Mouse (Mus musculus): ENCODE data around the gene Slc38a8. TPM values are rescaled to one million over a fixed set of nuclear protein-coding genes. Genes with fewer than 3 reads are reported as not detected.

Gene Slc38a8
- polyA plus RNA-seq, 1 experiment, result not detected

DNA sequence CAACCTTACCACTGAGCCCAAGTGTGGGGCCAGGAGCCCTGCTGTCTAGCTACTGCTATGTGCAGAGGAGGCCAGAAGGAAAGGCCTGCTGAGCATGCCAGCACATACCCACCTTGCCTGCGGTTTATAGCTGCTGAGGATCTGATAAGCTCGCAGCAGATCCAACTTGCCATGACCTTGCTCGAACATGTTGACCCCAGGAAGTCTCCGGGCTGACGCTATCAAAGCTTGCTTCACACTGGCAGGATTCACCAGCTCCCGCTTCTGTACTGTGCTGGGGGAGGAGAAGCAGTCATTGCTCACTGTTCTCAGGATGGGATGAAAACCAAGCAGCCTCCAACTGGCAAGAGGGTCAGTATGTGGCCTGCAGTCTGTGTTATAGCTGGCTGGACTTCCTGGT lies 29.4 kb upstream of the Slc38a8 start:
- H3K4me3 ChIP-seq (replicated peaks; ENCODE audit: control insufficient read depth, low read depth, low read length), result no peak overlapping the region
- no peaks in the 10 kb centered on the region for H3K4me1 ChIP-seq (ENCODE audit: control insufficient read depth, insufficient read depth, low read length)
- no peak for TF ChIP-seq POLR2A (IDR thresholded peaks at IDR 0.05; ENCODE audit: borderline replicate concordance, control insufficient read depth, low read depth, low read length)
- TF ChIP-seq CTCF (IDR thresholded peaks at IDR 0.05; ENCODE audit: control insufficient read depth, insufficient read depth, low read length), result no peak
- H3K27ac ChIP-seq (ENCODE audit: control insufficient read depth, insufficient read depth, low read depth, low read length, poor library complexity), result no peak overlapping the region
- WGBS, result 82% methylated on average over 6 of the region's 6 CpGs

DNA sequence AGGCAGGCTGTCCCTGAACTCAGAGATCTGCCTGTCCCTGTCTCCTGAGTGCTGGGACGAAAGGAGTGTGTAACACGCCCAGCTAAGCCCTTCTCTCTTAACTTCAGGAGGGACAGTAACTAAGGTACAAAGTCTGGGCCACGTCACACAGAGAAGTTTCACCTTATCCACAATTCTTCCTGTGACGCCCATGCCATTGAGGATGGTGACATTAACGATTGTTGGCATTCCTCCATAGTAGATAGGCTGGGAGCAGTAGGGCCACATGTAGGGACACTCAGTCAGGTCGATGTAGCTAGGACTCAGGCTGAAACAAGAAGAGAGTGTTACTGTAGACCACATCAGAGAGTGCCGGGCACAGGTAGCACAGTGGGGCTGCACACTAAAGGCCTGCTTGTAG lies 27.3 kb upstream of the Slc38a8 start:
- TF ChIP-seq CTCF (IDR thresholded peaks at IDR 0.05; ENCODE audit: control insufficient read depth, insufficient read depth, low read length) (no peak), POLR2A (IDR thresholded peaks at IDR 0.05; ENCODE audit: borderline replicate concordance, control insufficient read depth, low read depth, low read length) (no peak)
- H3K4me1 ChIP-seq (ENCODE audit: control insufficient read depth, insufficient read depth, low read length), result no peaks in the 10 kb centered on the region
- H3K27ac ChIP-seq (ENCODE audit: control insufficient read depth, insufficient read depth, low read depth, low read length, poor library complexity), result no peak overlapping the region
- H3K4me3 ChIP-seq (replicated peaks; ENCODE audit: control insufficient read depth, low read depth, low read length), result no peak overlapping the region
- WGBS, result 90% methylated on average over 7 of the region's 7 CpGs

DNA sequence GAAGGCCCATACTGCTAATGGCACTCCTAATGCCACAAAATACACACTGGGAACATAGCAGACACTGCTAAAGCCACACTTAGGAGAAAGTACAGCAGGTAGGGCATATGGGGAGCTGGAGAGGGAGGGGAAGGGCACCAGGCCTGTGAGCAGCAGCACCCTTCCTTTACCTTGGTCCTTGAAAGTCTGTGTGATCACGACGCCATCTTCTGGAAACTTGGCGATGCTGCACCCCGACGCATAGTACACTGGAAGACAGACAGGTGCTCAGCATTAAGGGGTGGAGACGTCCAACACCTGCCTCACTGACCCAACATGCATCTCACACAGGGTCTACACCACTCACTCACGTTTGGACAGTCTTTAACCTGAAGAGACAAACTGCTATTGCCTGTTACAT lies 18.6 kb upstream of the Slc38a8 start:
- Histone ChIP-seq H3K27ac (ENCODE audit: control insufficient read depth, insufficient read depth, low read depth, low read length, poor library complexity) (no peak overlapping the region), H3K4me3 (replicated peaks; ENCODE audit: control insufficient read depth, low read depth, low read length) (no peak overlapping the region), H3K4me1 (ENCODE audit: control insufficient read depth, insufficient read depth, low read length) (no peaks in the 10 kb centered on the region)
- TF ChIP-seq POLR2A (IDR thresholded peaks at IDR 0.05; ENCODE audit: borderline replicate concordance, control insufficient read depth, low read depth, low read length) (no peak), CTCF (IDR thresholded peaks at IDR 0.05; ENCODE audit: control insufficient read depth, insufficient read depth, low read length) (0 out of 2 replicates have a peak, but pooled peaks have one; percentile 18)
- WGBS, result 82% methylated on average over 7 of the region's 7 CpGs

DNA sequence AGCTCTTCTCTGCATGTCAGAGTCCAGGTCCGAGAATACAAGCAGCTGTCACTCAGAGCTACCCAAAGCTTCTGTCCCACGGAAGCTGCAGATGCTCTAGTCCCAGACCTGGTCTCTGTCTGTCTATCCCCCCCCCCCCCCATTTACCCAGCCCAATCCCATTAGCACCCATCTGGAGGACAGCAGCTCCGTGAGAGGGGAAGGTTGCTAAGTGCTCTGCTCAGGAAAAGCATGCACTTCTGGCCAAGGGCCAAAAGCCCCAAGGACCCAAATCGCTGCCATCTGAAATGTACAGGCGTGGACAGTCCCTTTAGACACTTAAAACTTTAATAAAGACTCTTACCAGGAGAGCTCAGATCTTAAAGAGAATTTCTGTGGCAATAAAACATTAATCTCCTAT lies 15.2 kb upstream of the Slc38a8 start:
- no peak overlapping the region for H3K4me3 ChIP-seq (replicated peaks; ENCODE audit: control insufficient read depth, low read depth, low read length)
- no peak for TF ChIP-seq POLR2A (IDR thresholded peaks at IDR 0.05; ENCODE audit: borderline replicate concordance, control insufficient read depth, low read depth, low read length)
- no peak for TF ChIP-seq CTCF (IDR thresholded peaks at IDR 0.05; ENCODE audit: control insufficient read depth, insufficient read depth, low read length)
- H3K4me1 ChIP-seq (ENCODE audit: control insufficient read depth, insufficient read depth, low read length), result no peaks in the 10 kb centered on the region
- WGBS, result 86% methylated on average over 5 of the region's 5 CpGs
- no peak overlapping the region for H3K27ac ChIP-seq (ENCODE audit: control insufficient read depth, insufficient read depth, low read depth, low read length, poor library complexity)

DNA sequence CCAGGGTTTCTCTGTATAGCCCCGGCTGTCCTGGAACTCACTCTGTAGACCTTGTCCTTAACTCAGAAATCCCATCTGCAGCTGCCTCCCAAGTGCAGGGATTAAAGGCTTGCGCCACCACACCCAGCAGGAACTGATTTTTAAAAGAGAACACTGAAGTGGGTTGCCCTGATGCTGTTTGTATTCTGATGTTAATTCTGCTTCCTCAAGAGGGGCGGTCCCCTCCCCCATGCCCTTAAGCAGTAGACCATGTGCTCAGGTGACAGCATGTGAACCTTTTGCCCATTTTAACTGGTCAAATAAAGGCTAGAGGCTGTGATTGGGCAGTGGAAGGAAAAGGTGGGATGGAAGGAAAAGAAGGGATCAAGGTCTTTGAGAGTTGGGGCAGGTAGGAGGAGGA lies 14.3 kb upstream of the Slc38a8 start:
- WGBS, result 81% methylated on average over 3 of the region's 3 CpGs
- Histone ChIP-seq H3K27ac (ENCODE audit: control insufficient read depth, insufficient read depth, low read depth, low read length, poor library complexity) (no peak overlapping the region), H3K4me3 (replicated peaks; ENCODE audit: control insufficient read depth, low read depth, low read length) (no peak overlapping the region), H3K4me1 (ENCODE audit: control insufficient read depth, insufficient read depth, low read length) (no peaks in the 10 kb centered on the region)
- TF ChIP-seq CTCF (IDR thresholded peaks at IDR 0.05; ENCODE audit: control insufficient read depth, insufficient read depth, low read length) (no peak), POLR2A (IDR thresholded peaks at IDR 0.05; ENCODE audit: borderline replicate concordance, control insufficient read depth, low read depth, low read length) (no peak)

DNA sequence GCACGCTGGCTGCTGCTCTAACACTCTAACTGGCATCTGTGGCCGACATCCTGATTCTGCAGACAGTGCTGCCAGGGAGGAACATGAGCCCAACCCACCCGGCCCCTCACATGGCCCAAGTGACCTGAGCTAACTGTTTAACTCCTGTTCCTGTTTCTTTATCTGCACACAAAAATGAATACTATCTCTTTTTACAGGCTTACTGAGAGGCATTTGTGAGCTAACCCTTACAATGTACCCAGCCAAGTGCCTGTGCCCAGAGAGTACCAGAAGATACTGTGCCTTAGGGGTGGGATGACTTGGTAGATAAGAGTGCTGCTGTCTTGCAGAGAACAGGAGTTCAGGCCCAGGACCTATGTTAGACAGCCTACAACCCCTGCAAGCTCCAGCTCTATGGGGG lies 13.4 kb upstream of the Slc38a8 start:
- no peak overlapping the region for H3K27ac ChIP-seq (ENCODE audit: control insufficient read depth, insufficient read depth, low read depth, low read length, poor library complexity)
- TF ChIP-seq POLR2A (IDR thresholded peaks at IDR 0.05; ENCODE audit: borderline replicate concordance, control insufficient read depth, low read depth, low read length) (no peak), CTCF (IDR thresholded peaks at IDR 0.05; ENCODE audit: control insufficient read depth, insufficient read depth, low read length) (no peak)

DNA sequence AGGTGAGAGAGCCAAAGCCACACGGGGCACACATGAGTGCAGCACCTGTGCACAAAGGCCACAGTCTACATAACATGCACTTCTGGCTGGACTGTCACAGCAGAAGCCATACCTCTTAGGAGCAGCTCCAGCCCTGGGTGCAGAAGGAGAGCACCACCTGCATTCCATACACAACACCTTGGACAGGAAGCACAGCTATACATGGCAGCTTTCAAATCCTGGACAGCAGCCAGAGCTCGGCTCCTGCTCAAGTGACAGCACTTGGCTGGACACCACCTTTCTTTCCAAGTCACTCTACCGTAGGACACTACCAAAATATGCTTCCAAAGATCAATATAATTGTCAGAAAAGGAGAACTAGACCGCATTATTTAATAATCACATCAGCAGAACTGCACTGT lies 11.9 kb upstream of the Slc38a8 start:
- no peak for TF ChIP-seq CTCF (IDR thresholded peaks at IDR 0.05; ENCODE audit: control insufficient read depth, insufficient read depth, low read length)
- TF ChIP-seq POLR2A (IDR thresholded peaks at IDR 0.05; ENCODE audit: borderline replicate concordance, control insufficient read depth, low read depth, low read length), result no peak
- 84% methylated on average over 4 of the region's 4 CpGs for WGBS
- Histone ChIP-seq H3K4me3 (replicated peaks; ENCODE audit: control insufficient read depth, low read depth, low read length) (no peak overlapping the region), H3K4me1 (ENCODE audit: control insufficient read depth, insufficient read depth, low read length) (no peaks in the 10 kb centered on the region), H3K27ac (ENCODE audit: control insufficient read depth, insufficient read depth, low read depth, low read length, poor library complexity) (no peak overlapping the region)

More for the DNA sequence above, 13.4 kb upstream of the Slc38a8 start:
- Histone ChIP-seq H3K4me1 (ENCODE audit: control insufficient read depth, insufficient read depth, low read length) (no peaks in the 10 kb centered on the region), H3K4me3 (replicated peaks; ENCODE audit: control insufficient read depth, low read depth, low read length) (no peak overlapping the region)
- 66% methylated on average over 3 of the region's 3 CpGs for WGBS

DNA sequence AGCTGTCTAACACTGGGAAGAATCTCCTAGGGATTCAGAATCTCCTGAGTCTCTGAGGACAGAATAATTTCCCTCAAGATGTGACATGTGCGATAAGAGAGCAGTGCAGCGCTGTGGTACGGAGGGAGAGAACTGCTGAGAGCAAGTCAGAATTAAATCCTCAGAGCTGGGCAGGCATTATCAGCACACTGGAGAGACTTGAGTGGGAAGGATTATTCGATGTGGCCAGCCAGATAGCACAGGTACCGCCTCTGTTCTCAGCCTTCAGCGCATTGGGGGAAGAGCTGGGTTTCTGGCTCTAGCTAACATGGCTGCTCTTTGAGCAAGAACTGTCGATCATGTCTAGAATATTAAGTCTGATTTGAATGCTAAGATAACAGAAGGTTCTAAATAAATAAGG lies 10.2 kb upstream of the Slc38a8 start:
- no peak overlapping the region for H3K27ac ChIP-seq (ENCODE audit: control insufficient read depth, insufficient read depth, low read depth, low read length, poor library complexity)
- 60% methylated on average over 7 of the region's 7 CpGs for WGBS

DNA sequence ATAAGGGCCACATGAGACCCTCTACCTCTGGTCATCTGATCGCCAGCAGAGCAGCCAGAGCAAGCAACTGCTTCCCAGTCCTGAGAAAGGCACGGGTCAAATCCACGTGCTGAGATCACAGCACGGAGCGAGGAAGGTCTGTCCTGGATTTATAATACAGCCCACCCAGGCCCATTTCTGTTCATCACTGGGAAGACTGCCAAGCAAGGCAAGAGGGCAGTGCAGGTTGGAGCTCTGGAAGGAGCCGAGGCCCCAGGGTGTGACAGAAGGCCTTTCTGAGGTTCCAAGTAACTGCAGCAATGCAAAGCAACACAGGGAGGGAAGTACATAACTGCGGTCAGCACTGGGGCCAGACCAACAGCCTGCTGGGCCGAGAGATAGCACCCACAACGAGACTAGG lies 9.0 kb upstream of the Slc38a8 start:
- Histone ChIP-seq H3K27ac (ENCODE audit: control insufficient read depth, insufficient read depth, low read depth, low read length, poor library complexity) (no peak overlapping the region), H3K4me3 (replicated peaks; ENCODE audit: control insufficient read depth, low read depth, low read length) (no peak overlapping the region), H3K4me1 (ENCODE audit: control insufficient read depth, insufficient read depth, low read length) (no peaks in the 10 kb centered on the region)
- TF ChIP-seq CTCF (IDR thresholded peaks at IDR 0.05; ENCODE audit: control insufficient read depth, insufficient read depth, low read length), result no peak
- TF ChIP-seq POLR2A (IDR thresholded peaks at IDR 0.05; ENCODE audit: borderline replicate concordance, control insufficient read depth, low read depth, low read length), result no peak
- 89% methylated on average over 9 of the region's 9 CpGs for WGBS

More for the DNA sequence above, 10.2 kb upstream of the Slc38a8 start:
- TF ChIP-seq CTCF (IDR thresholded peaks at IDR 0.05; ENCODE audit: control insufficient read depth, insufficient read depth, low read length) (no peak), POLR2A (IDR thresholded peaks at IDR 0.05; ENCODE audit: borderline replicate concordance, control insufficient read depth, low read depth, low read length) (no peak)
- no peaks in the 10 kb centered on the region for H3K4me1 ChIP-seq (ENCODE audit: control insufficient read depth, insufficient read depth, low read length)
- no peak overlapping the region for H3K4me3 ChIP-seq (replicated peaks; ENCODE audit: control insufficient read depth, low read depth, low read length)
